Mouse (Mus musculus) heart, embryonic 14.5 days (tissue): ENCODE measurements around the gene Brinp2. TPM values are rescaled to one million over a fixed set of nuclear protein-coding genes. Genes with fewer than 3 reads are reported as not detected.
A peak's percentile ranks its signal among the peaks of the same experiment; 100 is the strongest.

Source experiments
- ATAC-seq: fragments of 200-750 bp; cut with Nextera tagmentation; 2 replicates; pipeline ENCODE4 v1.8.0; 2017; ENCODE audit warnings: low read depth, moderate TSS enrichment; ENCODE audit not compliant: insufficient number of reproducible peaks, insufficient read depth, low FRiP score
- H3K27ac ChIP-seq, 2 experiments: fragments of 200-500 bp in 1 of 2; fragments of 300-500 bp in 1 of 2; sonication (generic) in 1 of 2; replicated peaks in 1 of 2; 2 replicates each; pipeline ENCODE4 v1.5.1; 2012 to 2014; ENCODE audit warnings: low read depth in 2 of 2, low read length in 2 of 2, control low read depth in 1 of 2, mild to moderate bottlenecking in 1 of 2, mixed read lengths in 1 of 2; ENCODE audit not compliant: control insufficient read depth in 1 of 2, insufficient read depth in 1 of 2
- H3K27me3 ChIP-seq: fragments of 300-500 bp; sonication (generic); 2 replicates; pipeline ENCODE4 v1.6.1; 2014; ENCODE audit warnings: mild to moderate bottlenecking, low read length, control low read depth; ENCODE audit not compliant: control insufficient read depth, insufficient read depth
- H3K36me3 ChIP-seq: fragments of 300-500 bp; sonication (generic); 2 replicates; pipeline ENCODE4 v1.6.1; 2014; ENCODE audit warnings: mild to moderate bottlenecking, control low read depth, low read length, mixed read lengths; ENCODE audit not compliant: control insufficient read depth, insufficient read depth
- H3K4me1 ChIP-seq, 2 experiments: fragments of 200-500 bp in 1 of 2; fragments of 300-500 bp in 1 of 2; sonication (generic) in 1 of 2; 2 replicates each; pipeline ENCODE4 v1.6.1; 2012 to 2014; ENCODE audit warnings: low read length in 2 of 2, control low read depth in 1 of 2, mixed read lengths in 1 of 2; ENCODE audit not compliant: control insufficient read depth in 2 of 2, insufficient read depth in 2 of 2
- H3K4me2 ChIP-seq: fragments of 300-500 bp; sonication (generic); 2 replicates; pipeline ENCODE4 v1.6.1; 2014; ENCODE audit warnings: mild to moderate bottlenecking, low read length
- H3K4me3 ChIP-seq, 2 experiments: fragments of 200-500 bp in 1 of 2; fragments of 300-500 bp in 1 of 2; sonication (generic) in 1 of 2; 2 replicates each; pipeline ENCODE4 v1.5.1; 2012 to 2014; ENCODE audit warnings: low read length in 2 of 2, mild to moderate bottlenecking in 2 of 2, control low read depth in 1 of 2, low read depth in 1 of 2, moderate library complexity in 1 of 2; ENCODE audit not compliant: control insufficient read depth in 1 of 2, insufficient read depth in 1 of 2
- H3K9ac ChIP-seq: fragments of 300-500 bp; sonication (generic); 2 replicates; pipeline ENCODE4 v1.6.1; 2014; ENCODE audit warnings: mild to moderate bottlenecking, low read length
- H3K9me3 ChIP-seq: fragments of 300-500 bp; sonication (generic); 2 replicates; pipeline ENCODE4 v1.6.1; 2016; ENCODE audit warnings: low read length, control low read depth; ENCODE audit not compliant: control insufficient read depth
- WGBS: fragments of 180-500 bp; shearing (Covaris S2); extraction: QIAGEN DNeasy Blood & Tissue Kit; methylation state at CpG from one replicate; pipeline ENCODE4 v1.1.7; 2014; 5-methylcytosine and 5-hydroxymethylcytosine counted together
- polyA plus RNA-seq: library from polyadenylated mRNA; unstranded; fragments of >200 nt; fragmentation: Nextera tagmentation; extraction: Ambion mirVana; gene quantifications from 2 replicates; pipeline ENCODE4 v1.2.1, GENCODE M21; 2014

Brinp2 gene
- polyA plus RNA-seq, 1 experiment from 2014 or later = 0.42 TPM

GRCm38 (mm10) chr1:158255912-158256680, 100.0 kb downstream of the Brinp2 start:
- ATAC-seq = no peak
- 82% methylated on average over 9 of the region's 9 CpGs for WGBS
- peaks cover 2 to 6% of the 10 kb centered on the region in 2 experiments; a peak in 3 of 4 replicates for H3K4me1 ChIP-seq
- H3K27ac ChIP-seq = no peak overlapping the region
- no peaks in the 10 kb centered on the region; the same call in 1 of the 2 replicates for H3K27me3 ChIP-seq
- no peak overlapping the region for H3K9ac ChIP-seq
- no peaks in the 10 kb centered on the region for H3K9me3 ChIP-seq
- no peak overlapping the region for H3K4me3 ChIP-seq
- no peak overlapping the region for H3K4me2 ChIP-seq
- H3K36me3 ChIP-seq = no peaks in the 10 kb centered on the region

DNA sequence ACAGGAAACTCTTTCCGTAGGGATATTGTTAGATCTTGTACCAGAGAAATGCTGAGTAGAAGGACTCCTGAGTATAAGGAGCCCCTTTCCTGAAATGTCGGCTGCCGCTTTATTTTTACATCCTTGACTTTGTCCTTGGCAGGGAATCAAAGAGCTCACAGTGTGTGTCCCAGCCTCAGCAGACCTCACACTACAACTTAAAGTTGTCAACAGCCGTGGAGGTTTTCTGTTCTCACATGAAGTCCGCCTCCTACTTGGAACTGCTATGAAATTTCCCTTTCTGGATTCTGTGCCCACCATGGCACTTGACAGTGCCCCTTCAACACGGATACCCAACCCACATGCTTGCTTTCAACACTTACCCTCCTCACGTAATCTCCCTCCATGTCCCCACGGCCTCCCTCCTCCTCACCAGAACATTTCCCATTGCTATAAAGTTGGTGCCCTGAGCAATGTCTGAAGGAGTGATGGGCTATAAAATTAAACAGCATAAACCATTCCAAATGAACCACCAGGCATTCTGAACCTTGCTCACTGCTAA, 103.4 kb downstream of the Brinp2 start:
- Histone ChIP-seq H3K4me3 (no peak overlapping the region), H3K27ac (no peak overlapping the region), H3K4me1 (peaks cover 2 to 6% of the 10 kb centered on the region in 2 experiments; a peak in 3 of 4 replicates), H3K9ac (no peak overlapping the region), H3K9me3 (no peaks in the 10 kb centered on the region), H3K4me2 (no peak overlapping the region), H3K27me3 (no peaks in the 10 kb centered on the region; the same call in none of the 2 replicates), H3K36me3 (no peaks in the 10 kb centered on the region)
- WGBS = 26% methylated on average over 8 of the region's 8 CpGs
- ATAC-seq = peak; percentile 77

DNA sequence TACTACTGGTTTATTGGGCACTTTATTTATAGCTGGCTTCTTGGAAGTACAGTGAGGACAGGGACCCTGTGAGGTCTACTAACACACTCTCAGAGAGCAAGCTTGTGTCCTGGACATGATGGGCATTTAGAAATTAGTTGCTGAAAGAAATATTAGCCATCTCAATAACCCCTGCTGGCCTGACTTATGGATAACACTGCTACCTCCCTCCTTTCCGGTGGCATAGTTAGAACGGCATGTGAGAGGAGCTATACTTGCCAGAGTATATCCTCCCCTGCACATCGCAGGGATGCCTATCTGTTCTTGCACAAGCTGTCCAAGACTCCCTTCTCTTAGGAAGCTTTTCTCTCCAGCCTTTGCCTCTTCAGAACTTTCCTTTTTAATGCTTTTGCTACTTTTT, 107.9 kb downstream of the Brinp2 start:
- H3K27me3 ChIP-seq = no peaks in the 10 kb centered on the region; the same call in 1 of the 2 replicates
- H3K4me3 ChIP-seq = no peak overlapping the region
- WGBS = 67% methylated on average over 3 of the region's 3 CpGs
- H3K36me3 ChIP-seq = no peaks in the 10 kb centered on the region
- no peaks in the 10 kb centered on the region for H3K9me3 ChIP-seq
- ATAC-seq = no peak
- H3K27ac ChIP-seq = no peak overlapping the region
- peaks cover 2 to 6% of the 10 kb centered on the region in 2 experiments; a peak in 3 of 4 replicates for H3K4me1 ChIP-seq
- H3K4me2 ChIP-seq = no peak overlapping the region
- no peak overlapping the region for H3K9ac ChIP-seq

DNA sequence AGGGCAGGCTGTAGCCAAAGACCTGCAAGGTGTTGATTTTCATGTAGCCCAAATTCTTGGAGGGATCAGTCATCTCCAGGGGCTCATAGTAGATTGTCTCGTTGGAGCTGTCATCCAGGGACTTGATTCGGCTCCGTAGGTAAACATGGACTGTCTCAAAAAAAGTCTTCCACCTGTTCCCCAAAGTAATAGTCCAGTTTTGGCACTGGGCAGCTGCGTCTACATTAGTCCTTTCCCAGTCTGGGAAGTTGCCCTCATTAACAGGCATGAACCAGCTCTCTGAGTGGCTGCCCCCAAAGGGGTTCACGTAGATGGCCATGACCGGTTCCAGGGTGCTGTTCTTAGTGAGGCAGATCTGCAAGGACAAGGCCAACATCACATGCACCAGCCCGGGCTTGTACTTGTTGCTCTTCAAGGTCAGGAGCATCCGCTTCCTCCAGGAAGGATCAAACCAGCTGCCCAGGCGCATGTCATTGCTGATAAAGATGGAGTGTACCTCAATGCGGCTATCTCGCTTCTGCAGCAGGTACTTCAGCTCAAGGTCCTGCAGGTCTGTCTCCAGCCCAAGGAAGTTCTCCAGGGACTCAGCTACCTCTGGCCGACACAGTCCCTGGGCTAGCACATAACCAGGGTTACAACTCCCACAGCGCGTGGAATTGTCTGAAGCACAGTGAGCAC, 109.5 kb downstream of the Brinp2 start:
- H3K4me3 ChIP-seq = no peak overlapping the region
- H3K9ac ChIP-seq = no peak overlapping the region
- no peak overlapping the region for H3K27ac ChIP-seq
- 83% methylated on average over 14 of the region's 14 CpGs for whole genome bisulfite sequencing
- no peak overlapping the region for H3K4me2 ChIP-seq
- H3K4me1 ChIP-seq = no peaks in the 10 kb centered on the region; a peak in 1 of 4 replicates
- ATAC-seq = no peak
- no peaks in the 10 kb centered on the region; the same call in 1 of the 2 replicates for H3K27me3 ChIP-seq
- no peaks in the 10 kb centered on the region for H3K9me3 ChIP-seq
- no peaks in the 10 kb centered on the region for H3K36me3 ChIP-seq

- Histone ChIP-seq H3K4me1 (no peaks in the 10 kb centered on the region; a peak in 1 of 4 replicates), H3K4me2 (no peak overlapping the region), H3K9me3 (no peaks in the 10 kb centered on the region), H3K9ac (no peak overlapping the region), H3K36me3 (no peaks in the 10 kb centered on the region), H3K4me3 (no peak overlapping the region), H3K27ac (no peak overlapping the region), H3K27me3 (no peaks in the 10 kb centered on the region; the same call in 1 of the 2 replicates)
- WGBS = 87% methylated on average over 8 of the region's 8 CpGs
- ATAC-seq = no peak
These were observed 110.6 kb downstream of the Brinp2 start for GRCm38 (mm10) chr1:158245486-158245885.

DNA sequence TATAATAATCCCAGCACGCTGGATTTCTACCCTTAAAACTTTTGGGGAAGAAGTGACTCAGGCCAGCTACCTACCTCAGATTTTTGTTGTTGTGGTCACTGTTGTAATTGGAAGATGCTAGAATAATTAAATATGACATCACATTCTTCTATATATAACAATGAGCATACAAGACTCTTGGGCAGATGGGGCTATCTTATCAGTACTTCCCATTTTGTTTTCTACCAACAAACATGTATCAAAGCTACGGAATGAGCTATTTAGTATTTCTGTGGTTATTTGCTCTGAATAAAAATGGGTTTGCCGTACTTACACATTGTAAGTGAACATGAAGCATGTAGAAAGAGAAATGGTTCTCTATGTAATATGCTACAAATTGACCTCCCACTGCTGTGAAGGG, 112.1 kb downstream of the Brinp2 start:
- Histone ChIP-seq H3K36me3 (no peaks in the 10 kb centered on the region), H3K27me3 (no peaks in the 10 kb centered on the region), H3K9ac (no peak overlapping the region), H3K4me2 (no peak overlapping the region), H3K9me3 (no peaks in the 10 kb centered on the region), H3K4me3 (no peak overlapping the region), H3K27ac (no peak overlapping the region), H3K4me1 (no peaks in the 10 kb centered on the region; a peak in 1 of 4 replicates)
- ATAC-seq = no peak
- 81% methylated on average over 3 of the region's 3 CpGs for WGBS

GRCm38 (mm10) chr1:158241848-158242556, 114.1 kb downstream of the Brinp2 start:
- Histone ChIP-seq H3K4me2 (no peak overlapping the region), H3K4me3 (no peak overlapping the region), H3K36me3 (no peaks in the 10 kb centered on the region), H3K4me1 (no peaks in the 10 kb centered on the region), H3K9me3 (no peaks in the 10 kb centered on the region), H3K27me3 (no peaks in the 10 kb centered on the region), H3K27ac (no peak overlapping the region), H3K9ac (no peak overlapping the region)
- WGBS = 77% methylated on average over 2 of the region's 2 CpGs
- ATAC-seq = no peak
